Mouse (Mus musculus): ENCODE results near the gene Arhgap15. TPM values are rescaled to one million over a fixed set of nuclear protein-coding genes. Genes with fewer than 3 reads are reported as not detected.

Arhgap15 gene
- polyA plus RNA-seq, 1 experiment from 2014 or later, result 0.41 TPM

GRCm38 (mm10) chr2:43764456-43764855 lies 15.8 kb downstream of the Arhgap15 start:
- Histone ChIP-seq H3K27me3 (ENCODE audit: control insufficient read depth, insufficient read depth, low read length) (no peaks in the 10 kb centered on the region), H3K4me3 (ENCODE audit: low read depth, low read length) (no peak overlapping the region), H3K4me2 (ENCODE audit: low read depth) (no peak overlapping the region), H3K4me1 (ENCODE audit: control insufficient read depth, insufficient read depth, low read length) (no peaks in the 10 kb centered on the region), H3K9ac (ENCODE audit: low read length) (no peak overlapping the region), H3K36me3 (ENCODE audit: control insufficient read depth, insufficient read depth, low read length) (no peaks in the 10 kb centered on the region), H3K27ac (ENCODE audit: low read depth, low read length) (no peak overlapping the region), H3K9me3 (ENCODE audit: control insufficient read depth, low read length) (no peaks in the 10 kb centered on the region)
- ATAC-seq (ENCODE audit: insufficient read depth, low FRiP score, low TSS enrichment) (no peak), DNase-seq (ENCODE audit: low spot score) (no peak)
- 63% methylated on average over 1 of the region's 1 CpGs for WGBS

GRCm38 (mm10) chr2:43766200-43766599 lies 17.6 kb downstream of the Arhgap15 start:
- Histone ChIP-seq H3K36me3 (ENCODE audit: control insufficient read depth, insufficient read depth, low read length) (no peaks in the 10 kb centered on the region), H3K4me2 (ENCODE audit: low read depth) (no peak overlapping the region), H3K4me3 (ENCODE audit: low read depth, low read length) (no peak overlapping the region), H3K27ac (ENCODE audit: low read depth, low read length) (no peak overlapping the region), H3K9me3 (ENCODE audit: control insufficient read depth, low read length) (no peaks in the 10 kb centered on the region), H3K4me1 (ENCODE audit: control insufficient read depth, insufficient read depth, low read length) (no peaks in the 10 kb centered on the region), H3K9ac (ENCODE audit: low read length) (no peak overlapping the region), H3K27me3 (ENCODE audit: control insufficient read depth, insufficient read depth, low read length) (no peaks in the 10 kb centered on the region)
- no peak for ATAC-seq (ENCODE audit: insufficient read depth, low FRiP score, low TSS enrichment)
- DNase-seq (ENCODE audit: low spot score), result no peak
- 86% methylated on average over 3 of the region's 3 CpGs for WGBS

GRCm38 (mm10) chr2:43769850-43770570 lies 21.4 kb downstream of the Arhgap15 start:
- WGBS, result 93% methylated on average over 2 of the region's 2 CpGs
- no peaks in the 10 kb centered on the region for H3K9me3 ChIP-seq (ENCODE audit: control insufficient read depth, low read length)
- no peak overlapping the region for H3K9ac ChIP-seq (ENCODE audit: low read length)
- no peaks in the 10 kb centered on the region for H3K36me3 ChIP-seq (ENCODE audit: control insufficient read depth, insufficient read depth, low read length)
- no peak overlapping the region for H3K4me3 ChIP-seq (ENCODE audit: low read depth, low read length)
- H3K4me1 ChIP-seq (ENCODE audit: control insufficient read depth, insufficient read depth, low read length), result no peaks in the 10 kb centered on the region
- ATAC-seq (ENCODE audit: insufficient read depth, low FRiP score, low TSS enrichment) (no peak), DNase-seq (ENCODE audit: low spot score) (no peak)
- no peak overlapping the region for H3K27ac ChIP-seq (ENCODE audit: low read depth, low read length)
- no peak overlapping the region for H3K4me2 ChIP-seq (ENCODE audit: low read depth)
- H3K27me3 ChIP-seq (ENCODE audit: control insufficient read depth, insufficient read depth, low read length), result no peaks in the 10 kb centered on the region

- Histone ChIP-seq H3K9ac (ENCODE audit: low read length) (no peak overlapping the region), H3K4me1 (ENCODE audit: control insufficient read depth, insufficient read depth, low read length) (no peaks in the 10 kb centered on the region), H3K27me3 (ENCODE audit: control insufficient read depth, insufficient read depth, low read length) (no peaks in the 10 kb centered on the region), H3K27ac (ENCODE audit: low read depth, low read length) (no peak overlapping the region), H3K36me3 (ENCODE audit: control insufficient read depth, insufficient read depth, low read length) (no peaks in the 10 kb centered on the region), H3K4me3 (ENCODE audit: low read depth, low read length) (no peak overlapping the region), H3K4me2 (ENCODE audit: low read depth) (no peak overlapping the region), H3K9me3 (ENCODE audit: control insufficient read depth, low read length) (no peaks in the 10 kb centered on the region)
- DNase-seq (ENCODE audit: low spot score) (no peak), ATAC-seq (ENCODE audit: insufficient read depth, low FRiP score, low TSS enrichment) (no peak)
- WGBS, result 90% methylated on average over 5 of the region's 5 CpGs
These were observed 24.0 kb downstream of the Arhgap15 start for GRCm38 (mm10) chr2:43772640-43773039.

- no peaks in the 10 kb centered on the region for H3K27me3 ChIP-seq (ENCODE audit: control insufficient read depth, insufficient read depth, low read length)
- H3K9me3 ChIP-seq (ENCODE audit: control insufficient read depth, low read length), result no peaks in the 10 kb centered on the region
- ATAC-seq (ENCODE audit: insufficient read depth, low FRiP score, low TSS enrichment) (no peak), DNase-seq (ENCODE audit: low spot score) (no peak)
- no peak overlapping the region for H3K4me2 ChIP-seq (ENCODE audit: low read depth)
- H3K4me1 ChIP-seq (ENCODE audit: control insufficient read depth, insufficient read depth, low read length), result no peaks in the 10 kb centered on the region
- no peak overlapping the region for H3K9ac ChIP-seq (ENCODE audit: low read length)
- 74% methylated on average over 3 of the region's 3 CpGs for whole genome bisulfite sequencing
- no peak overlapping the region for H3K4me3 ChIP-seq (ENCODE audit: low read depth, low read length)
- H3K36me3 ChIP-seq (ENCODE audit: control insufficient read depth, insufficient read depth, low read length), result no peaks in the 10 kb centered on the region
- H3K27ac ChIP-seq (ENCODE audit: low read depth, low read length), result no peak overlapping the region
These were observed 33.5 kb downstream of the Arhgap15 start for GRCm38 (mm10) chr2:43782157-43782556.

- no peak for ATAC-seq (ENCODE audit: insufficient read depth, low FRiP score, low TSS enrichment)
These were observed 35.4 kb downstream of the Arhgap15 start for GRCm38 (mm10) chr2:43783759-43784735.

GRCm38 (mm10) chr2:43786101-43786500 lies 37.5 kb downstream of the Arhgap15 start:
- Histone ChIP-seq H3K4me1 (ENCODE audit: control insufficient read depth, insufficient read depth, low read length) (no peaks in the 10 kb centered on the region; the same call in 1 of the 2 replicates), H3K9ac (ENCODE audit: low read length) (no peak overlapping the region), H3K27me3 (ENCODE audit: control insufficient read depth, insufficient read depth, low read length) (no peaks in the 10 kb centered on the region), H3K4me2 (ENCODE audit: low read depth) (no peak overlapping the region), H3K9me3 (ENCODE audit: control insufficient read depth, low read length) (no peaks in the 10 kb centered on the region), H3K36me3 (ENCODE audit: control insufficient read depth, insufficient read depth, low read length) (no peaks in the 10 kb centered on the region), H3K27ac (ENCODE audit: low read depth, low read length) (no peak overlapping the region), H3K4me3 (ENCODE audit: low read depth, low read length) (no peak overlapping the region)
- DNase-seq (ENCODE audit: low spot score) (no peak), ATAC-seq (ENCODE audit: insufficient read depth, low FRiP score, low TSS enrichment) (no peak)
- 16% methylated on average over 3 of the region's 3 CpGs for WGBS

More at GRCm38 (mm10) chr2:43783759-43784735, 35.4 kb downstream of the Arhgap15 start:
- Histone ChIP-seq H3K27ac (ENCODE audit: low read depth, low read length) (no peak overlapping the region), H3K4me3 (ENCODE audit: low read depth, low read length) (no peak overlapping the region), H3K4me2 (ENCODE audit: low read depth) (no peak overlapping the region), H3K4me1 (ENCODE audit: control insufficient read depth, insufficient read depth, low read length) (no peaks in the 10 kb centered on the region; the same call in 1 of the 2 replicates), H3K9ac (ENCODE audit: low read length) (no peak overlapping the region), H3K36me3 (ENCODE audit: control insufficient read depth, insufficient read depth, low read length) (no peaks in the 10 kb centered on the region), H3K27me3 (ENCODE audit: control insufficient read depth, insufficient read depth, low read length) (no peaks in the 10 kb centered on the region), H3K9me3 (ENCODE audit: control insufficient read depth, low read length) (no peaks in the 10 kb centered on the region)
- no peak for DNase-seq (ENCODE audit: low spot score)
- WGBS, result 78% methylated on average over 7 of the region's 7 CpGs

- 51% methylated on average over 12 of the region's 12 CpGs for WGBS
- no peaks in the 10 kb centered on the region for H3K9me3 ChIP-seq (ENCODE audit: control insufficient read depth, low read length)
- no peak overlapping the region for H3K4me3 ChIP-seq (ENCODE audit: low read depth, low read length)
- H3K9ac ChIP-seq (ENCODE audit: low read length), result no peak overlapping the region
- H3K4me2 ChIP-seq (ENCODE audit: low read depth), result no peak overlapping the region
- no peaks in the 10 kb centered on the region for H3K27me3 ChIP-seq (ENCODE audit: control insufficient read depth, insufficient read depth, low read length)
- no peaks in the 10 kb centered on the region for H3K36me3 ChIP-seq (ENCODE audit: control insufficient read depth, insufficient read depth, low read length)
- ATAC-seq (ENCODE audit: insufficient read depth, low FRiP score, low TSS enrichment) (no peak), DNase-seq (ENCODE audit: low spot score) (peak; percentile 51)
- H3K27ac ChIP-seq (ENCODE audit: low read depth, low read length), result no peak overlapping the region
- no peaks in the 10 kb centered on the region; the same call in 1 of the 2 replicates for H3K4me1 ChIP-seq (ENCODE audit: control insufficient read depth, insufficient read depth, low read length)
These were observed 38.5 kb downstream of the Arhgap15 start for GRCm38 (mm10) chr2:43787141-43787540.

Data from neural tube, embryonic 11.5 days (tissue).